Mouse (Mus musculus): ENCODE results near the gene 2610507B11Rik. TPM values are rescaled to one million over a fixed set of nuclear protein-coding genes. Genes with fewer than 3 reads are reported as not detected.
A peak's percentile ranks its signal among the peaks of the same experiment; 100 is the strongest.

Gene 2610507B11Rik
- polyA plus RNA-seq, 1 experiment from 2014 or later: 60.4 TPM

- H3K27me3 ChIP-seq (replicated peaks; ENCODE audit: low read depth, poor library complexity, severe bottlenecking): no peaks in the 10 kb centered on the region
- H3K4me1 ChIP-seq: peaks cover 21% of the 10 kb centered on the region
- WGBS: under 1% methylated on average over 49 of the region's 49 CpGs
- no peaks in the 10 kb centered on the region for H3K9me3 ChIP-seq
- H3K4me3 ChIP-seq: peak within 1 kb of the TSS; percentile 94
- H3K36me3 ChIP-seq (replicated peaks): peaks cover 35% of the 10 kb centered on the region
- peak within 1 kb of the TSS; percentile 96 for H3K27ac ChIP-seq (replicated peaks)
- DNase-seq (ENCODE audit: low spot score): peak; percentile 94
Measured at GRCm38 (mm10) chr11:78301357-78302084, 40.0 kb downstream of the 2610507B11Rik start, which contains the start of gene Spag5. TSS of gene Spag5 (plus strand) at chr11:78301529.

- WGBS: 92% methylated on average over 4 of the region's 4 CpGs
- Histone ChIP-seq H3K36me3 (replicated peaks) (peaks cover 73% of the 10 kb centered on the region), H3K27ac (replicated peaks) (no peak overlapping the region), H3K4me3 (0 out of 2 replicates have a peak overlapping the region, but pooled peaks have one; percentile 23), H3K27me3 (replicated peaks; ENCODE audit: low read depth, poor library complexity, severe bottlenecking) (no peaks in the 10 kb centered on the region), H3K9me3 (no peaks in the 10 kb centered on the region), H3K4me1 (peaks cover 25% of the 10 kb centered on the region)
- no peak for DNase-seq (ENCODE audit: low spot score)
Measured at GRCm38 (mm10) chr11:78305272-78305671, 43.7 kb downstream of the 2610507B11Rik start.

DNA sequence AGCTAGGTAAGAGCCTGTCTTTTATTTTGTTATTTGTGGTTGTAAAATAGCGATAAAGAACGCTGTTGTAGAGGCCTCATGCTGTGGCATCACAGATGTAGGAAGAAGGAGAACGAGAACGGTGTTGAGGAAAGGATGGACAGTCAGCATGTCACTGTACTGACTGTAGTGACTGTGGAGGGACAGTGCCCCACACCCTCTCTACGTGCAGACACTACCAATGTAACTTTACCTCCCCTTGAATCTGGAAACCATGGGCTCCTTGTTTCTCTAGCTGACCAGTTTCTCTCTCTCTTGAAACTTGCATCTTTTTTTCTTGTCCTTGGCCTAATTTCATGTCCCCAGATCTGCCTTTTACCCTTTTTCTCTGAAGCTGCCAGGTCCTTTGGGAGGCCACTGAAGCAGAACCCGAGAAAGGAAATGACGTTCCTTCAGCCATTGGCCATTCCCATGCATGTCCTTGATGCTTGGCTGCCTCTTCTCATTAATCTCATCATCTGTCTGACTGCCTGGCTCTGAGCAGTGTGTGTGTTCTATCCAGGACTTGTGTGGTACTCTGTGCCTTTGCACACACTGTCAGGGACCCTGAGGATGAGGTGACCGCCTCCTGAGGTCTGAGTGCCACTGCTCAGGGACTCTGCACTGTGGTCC is 49.4 kb downstream of the 2610507B11Rik start:
- H3K4me1 ChIP-seq: 0 out of 2 replicates have a peak, but pooled peaks cover 5% of the 10 kb centered on the region
- H3K4me3 ChIP-seq: no peak overlapping the region
- DNase-seq (ENCODE audit: low spot score): no peak
- H3K27me3 ChIP-seq (replicated peaks; ENCODE audit: low read depth, poor library complexity, severe bottlenecking): no peaks in the 10 kb centered on the region
- H3K9me3 ChIP-seq: no peaks in the 10 kb centered on the region
- 90% methylated on average over 8 of the region's 8 CpGs for whole genome bisulfite sequencing
- H3K27ac ChIP-seq (replicated peaks): no peak overlapping the region
- H3K36me3 ChIP-seq (replicated peaks): peaks cover 100% of the 10 kb centered on the region

DNA sequence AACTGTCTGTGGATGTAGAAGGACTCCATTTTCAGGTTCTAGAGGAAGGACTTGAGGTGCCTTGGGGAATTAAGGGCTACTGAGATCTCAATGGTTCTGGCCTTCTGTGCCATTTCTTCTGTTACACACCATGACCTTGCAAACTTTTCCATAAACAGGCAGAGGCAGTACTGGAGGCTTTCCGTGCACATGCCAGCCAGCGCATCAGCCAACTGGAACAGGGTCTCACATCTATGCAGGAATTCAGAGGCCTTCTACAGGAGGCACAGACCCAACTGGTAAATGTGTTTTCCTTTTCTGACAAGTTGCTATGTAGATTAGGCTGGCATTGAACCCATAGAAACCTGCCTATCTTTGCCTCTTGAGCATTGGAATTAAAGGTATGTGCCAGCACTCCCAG is 52.1 kb downstream of the 2610507B11Rik start:
- Histone ChIP-seq H3K27me3 (replicated peaks; ENCODE audit: low read depth, poor library complexity, severe bottlenecking) (no peaks in the 10 kb centered on the region), H3K4me1 (no peaks in the 10 kb centered on the region), H3K36me3 (replicated peaks) (peaks cover 100% of the 10 kb centered on the region), H3K9me3 (no peaks in the 10 kb centered on the region), H3K27ac (replicated peaks) (no peak overlapping the region), H3K4me3 (no peak overlapping the region)
- no peak for DNase-seq (ENCODE audit: low spot score)
- WGBS: 94% methylated on average over 2 of the region's 2 CpGs

- Histone ChIP-seq H3K27ac (replicated peaks) (no peak overlapping the region), H3K4me3 (no peak overlapping the region), H3K9me3 (no peaks in the 10 kb centered on the region), H3K27me3 (replicated peaks; ENCODE audit: low read depth, poor library complexity, severe bottlenecking) (no peaks in the 10 kb centered on the region), H3K36me3 (replicated peaks) (peaks cover 97% of the 10 kb centered on the region), H3K4me1 (peaks cover 16% of the 10 kb centered on the region)
- 93% methylated on average over 2 of the region's 2 CpGs for WGBS
- DNase-seq (ENCODE audit: low spot score): no peak
Measured at GRCm38 (mm10) chr11:78318411-78318810, 56.9 kb downstream of the 2610507B11Rik start.

GRCm38 (mm10) chr11:78322076-78322831 is 60.7 kb downstream of the 2610507B11Rik start:
- peak overlapping the region; percentile 4; the same call in 1 of the 2 replicates for H3K4me3 ChIP-seq
- H3K27ac ChIP-seq (replicated peaks): no peak overlapping the region; the same call in 1 of the 2 replicates
- peaks cover 86% of the 10 kb centered on the region for H3K36me3 ChIP-seq (replicated peaks)
- no peaks in the 10 kb centered on the region for H3K9me3 ChIP-seq
- DNase-seq (ENCODE audit: low spot score): no peak
- 77% methylated on average over 2 of the region's 2 CpGs for WGBS
- peaks cover 19% of the 10 kb centered on the region for H3K4me1 ChIP-seq
- no peaks in the 10 kb centered on the region for H3K27me3 ChIP-seq (replicated peaks; ENCODE audit: low read depth, poor library complexity, severe bottlenecking)

DNA sequence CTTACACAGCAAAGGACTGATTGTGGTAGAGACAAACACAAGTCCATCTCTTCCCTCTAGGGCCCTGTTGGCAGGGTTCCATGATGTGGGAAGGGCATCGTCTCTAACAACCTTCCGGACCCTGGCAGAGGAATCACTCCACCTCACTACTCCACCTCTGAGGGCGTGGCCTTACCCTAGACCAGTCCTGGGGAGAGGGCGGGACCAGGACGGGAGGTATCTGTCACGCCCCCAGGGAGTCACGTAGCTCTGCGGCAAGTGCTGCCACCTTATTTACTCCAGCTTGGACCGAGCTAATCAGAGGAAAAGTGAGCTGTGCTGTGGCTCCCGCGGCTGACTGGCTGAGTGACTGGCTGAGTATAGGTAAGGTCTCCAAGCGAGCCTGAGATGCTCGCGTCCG is 61.3 kb downstream of the 2610507B11Rik start, which contains the start of gene Aldoc:
Aldoc (plus strand) TSS at position 109 of the 400 bp plus-strand sequence.
- Histone ChIP-seq H3K36me3 (replicated peaks) (peaks cover 80% of the 10 kb centered on the region), H3K9me3 (no peaks in the 10 kb centered on the region), H3K27ac (replicated peaks) (no peak within 1 kb of the TSS; the same call in 1 of the 2 replicates), H3K4me3 (peak within 1 kb of the TSS; percentile 4; the same call in 1 of the 2 replicates), H3K27me3 (replicated peaks; ENCODE audit: low read depth, poor library complexity, severe bottlenecking) (no peaks in the 10 kb centered on the region), H3K4me1 (peaks cover 19% of the 10 kb centered on the region)
- DNase-seq (ENCODE audit: low spot score): peak; percentile 81
- 3% methylated on average over 15 of the region's 15 CpGs for WGBS

GRCm38 (mm10) chr11:78324000-78324785 is 62.6 kb downstream of the 2610507B11Rik start:
- Histone ChIP-seq H3K27me3 (replicated peaks; ENCODE audit: low read depth, poor library complexity, severe bottlenecking) (no peaks in the 10 kb centered on the region), H3K27ac (replicated peaks) (no peak overlapping the region), H3K4me1 (peaks cover 30% of the 10 kb centered on the region), H3K4me3 (no peak overlapping the region), H3K9me3 (no peaks in the 10 kb centered on the region), H3K36me3 (replicated peaks) (peaks cover 67% of the 10 kb centered on the region)
- 89% methylated on average over 15 of the region's 15 CpGs for WGBS
- DNase-seq (ENCODE audit: low spot score): no peak

- H3K36me3 ChIP-seq (replicated peaks): peaks cover 59% of the 10 kb centered on the region
Measured at GRCm38 (mm10) chr11:78324965-78325364, 63.4 kb downstream of the 2610507B11Rik start.

DNA sequence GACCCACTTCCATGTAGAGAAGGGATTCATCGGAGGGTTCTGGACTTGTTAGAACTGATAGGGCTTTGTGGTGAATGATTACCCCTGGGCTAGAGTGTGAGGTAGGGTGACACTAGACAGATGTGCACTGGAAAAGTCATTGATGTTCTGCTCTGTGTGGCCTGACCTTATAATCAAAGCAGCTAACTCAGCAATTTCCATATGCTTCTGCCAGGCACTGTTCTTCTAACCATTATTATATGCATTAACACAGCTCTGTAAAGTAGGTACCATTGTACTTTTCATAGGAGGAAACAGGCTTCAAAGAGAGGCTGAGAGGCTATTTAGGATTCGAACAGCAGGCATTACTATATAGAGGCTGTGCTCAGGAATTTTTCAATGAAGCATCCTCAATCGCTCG is 65.7 kb downstream of the 2610507B11Rik start:
- Histone ChIP-seq H3K36me3 (replicated peaks) (peaks cover 47% of the 10 kb centered on the region), H3K4me1 (peaks cover 31% of the 10 kb centered on the region), H3K9me3 (no peaks in the 10 kb centered on the region), H3K27ac (replicated peaks) (no peak overlapping the region), H3K27me3 (replicated peaks; ENCODE audit: low read depth, poor library complexity, severe bottlenecking) (no peaks in the 10 kb centered on the region), H3K4me3 (no peak overlapping the region)
- WGBS: 92% methylated on average over 4 of the region's 4 CpGs
- DNase-seq (ENCODE audit: low spot score): no peak

More at GRCm38 (mm10) chr11:78324965-78325364, 63.4 kb downstream of the 2610507B11Rik start:
- Histone ChIP-seq H3K4me1 (peaks cover 35% of the 10 kb centered on the region), H3K4me3 (no peak overlapping the region), H3K9me3 (no peaks in the 10 kb centered on the region), H3K27ac (replicated peaks) (no peak overlapping the region), H3K27me3 (replicated peaks; ENCODE audit: low read depth, poor library complexity, severe bottlenecking) (no peaks in the 10 kb centered on the region)
- 97% methylated on average over 12 of the region's 12 CpGs for WGBS
- no peak for DNase-seq (ENCODE audit: low spot score)

GRCm38 (mm10) chr11:78327634-78328511 is 66.3 kb downstream of the 2610507B11Rik start, which contains the start of gene Pigs:
TSS of gene Pigs (plus strand) at chr11:78328415.
- Histone ChIP-seq H3K9me3 (no peaks in the 10 kb centered on the region), H3K4me3 (peak within 1 kb of the TSS; percentile 96), H3K36me3 (replicated peaks) (peaks cover 47% of the 10 kb centered on the region), H3K27ac (replicated peaks) (peak within 1 kb of the TSS; percentile 89), H3K27me3 (replicated peaks; ENCODE audit: low read depth, poor library complexity, severe bottlenecking) (no peaks in the 10 kb centered on the region), H3K4me1 (peaks cover 24% of the 10 kb centered on the region)
- peak; percentile 97 for DNase-seq (ENCODE audit: low spot score)
- 14% methylated on average over 37 of the region's 37 CpGs for WGBS

Data from embryonic facial prominence, embryonic 10.5 days (tissue).